Comparison of ENCODE assay signal across 12 mouse cellular contexts in genomic region chr8:115021731-115022130, GRCm38 (mm10).
"Had no signal": no experiment of that assay in that cellular context is flagged by ENCODE, and none has a peak within 500 bp of the region (broad histone marks: within the 10 kb centered on the region; RNA-seq: fewer than 3 reads in every experiment).

No protein-coding gene starts in this region.

- DNase-seq: gastrocnemius, postnatal 14 days; gastrocnemius, postnatal 36 days; heart, adult 2 months; heart, postnatal 14 days; heart, postnatal 36 days; kidney, adult 11 months; kidney, adult 2 months; kidney, adult 9 months; kidney, postnatal 14 days; kidney, postnatal 36 days; layer of hippocampus, adult 9-11 months; layer of hippocampus, postnatal 36 days had no signal
